Mouse (Mus musculus) CH12F3 (cell line): ENCODE measurements around the gene Gm45753.

ENCODE experiments used
- in situ Hi-C: fragments of 300-500 bp; cut with MboI; formaldehyde crosslinking; loops from 2 replicates; pipeline ENCODE4 v1.14.3; 2020; ENCODE audit warnings: low sequenced_read_pairs

The Gm45753 gene

DNA sequence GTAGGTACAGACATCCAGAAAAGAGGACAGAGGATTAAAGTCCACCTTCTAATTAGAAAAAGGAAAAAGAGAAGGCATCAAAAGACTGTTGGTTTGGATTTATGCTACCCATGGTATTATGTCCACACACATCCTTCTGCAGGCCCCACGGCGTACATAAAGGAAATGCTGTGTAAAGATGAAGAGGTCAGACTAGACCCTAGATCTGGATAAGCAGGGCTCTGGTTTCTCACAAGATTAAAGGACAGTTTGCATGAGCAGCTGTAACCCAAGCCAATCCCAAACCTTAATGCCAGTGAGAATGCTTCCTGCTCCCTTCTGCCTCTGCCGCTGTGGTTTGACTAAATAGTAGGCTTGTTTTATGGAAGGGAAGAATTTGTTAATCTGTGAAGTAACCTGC lies 30.8 kb downstream of the Gm45753 start:
- in situ Hi-C loops, result no loop called here

DNA sequence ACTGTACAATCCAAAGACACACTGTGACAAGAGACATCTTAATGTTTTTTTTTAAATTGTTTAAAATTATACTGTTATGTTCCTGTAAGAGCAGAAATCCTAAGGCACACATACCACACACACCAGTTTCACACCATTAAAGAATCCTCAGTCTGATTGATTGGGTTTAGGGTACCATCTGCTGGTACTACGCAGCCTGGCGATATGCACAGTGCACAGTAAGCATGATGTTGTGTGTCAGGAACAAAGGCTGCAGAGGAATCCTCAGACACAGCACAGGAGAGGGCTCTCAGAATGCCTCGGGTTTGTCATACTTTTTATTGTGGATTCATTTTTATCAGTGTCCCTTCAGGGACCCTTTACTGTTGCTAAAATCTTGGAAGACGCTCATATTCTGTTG lies 33.9 kb downstream of the Gm45753 start:
- in situ Hi-C loops, result no loop called here

DNA sequence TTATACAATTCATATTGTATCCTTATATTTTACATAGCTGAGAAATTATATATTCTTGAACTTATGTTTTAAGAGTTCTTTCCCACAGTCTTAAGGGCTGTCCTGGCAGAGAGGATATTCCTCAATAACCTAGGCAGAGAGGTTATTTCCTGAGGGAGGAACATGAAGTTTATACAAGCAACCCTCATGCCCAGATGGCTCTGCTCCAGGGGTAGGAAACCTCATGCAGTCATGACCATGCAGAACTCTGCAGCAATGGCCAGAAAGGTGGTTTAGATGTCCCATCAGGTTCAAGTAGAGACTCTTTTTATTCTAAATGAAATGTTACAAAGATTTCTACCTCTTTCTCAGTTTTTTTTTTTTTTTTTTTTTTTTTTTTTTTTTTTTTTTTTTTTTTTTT lies 39.2 kb downstream of the Gm45753 start:
- in situ Hi-C loops, result no loop called here

DNA sequence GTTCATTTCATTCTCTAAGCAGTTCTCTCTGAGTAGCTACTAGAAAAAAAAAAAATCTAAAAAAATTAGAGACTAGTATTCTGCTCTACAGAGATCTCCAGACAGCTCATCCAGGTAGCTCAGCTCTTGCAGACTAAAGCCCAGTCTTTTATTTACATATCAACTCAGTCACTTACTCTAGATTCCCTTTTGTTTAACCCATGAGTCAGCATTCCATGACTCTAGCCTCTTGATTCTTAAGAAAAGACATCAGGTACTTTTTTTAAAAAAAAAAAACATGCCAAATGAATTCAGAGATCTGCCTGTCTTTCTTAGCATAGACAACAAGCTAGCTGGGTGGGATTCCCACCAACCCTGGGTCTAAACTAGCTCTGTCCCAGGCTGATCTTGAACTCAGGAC lies 39.8 kb downstream of the Gm45753 start:
- in situ Hi-C loops, result no loop called here

DNA sequence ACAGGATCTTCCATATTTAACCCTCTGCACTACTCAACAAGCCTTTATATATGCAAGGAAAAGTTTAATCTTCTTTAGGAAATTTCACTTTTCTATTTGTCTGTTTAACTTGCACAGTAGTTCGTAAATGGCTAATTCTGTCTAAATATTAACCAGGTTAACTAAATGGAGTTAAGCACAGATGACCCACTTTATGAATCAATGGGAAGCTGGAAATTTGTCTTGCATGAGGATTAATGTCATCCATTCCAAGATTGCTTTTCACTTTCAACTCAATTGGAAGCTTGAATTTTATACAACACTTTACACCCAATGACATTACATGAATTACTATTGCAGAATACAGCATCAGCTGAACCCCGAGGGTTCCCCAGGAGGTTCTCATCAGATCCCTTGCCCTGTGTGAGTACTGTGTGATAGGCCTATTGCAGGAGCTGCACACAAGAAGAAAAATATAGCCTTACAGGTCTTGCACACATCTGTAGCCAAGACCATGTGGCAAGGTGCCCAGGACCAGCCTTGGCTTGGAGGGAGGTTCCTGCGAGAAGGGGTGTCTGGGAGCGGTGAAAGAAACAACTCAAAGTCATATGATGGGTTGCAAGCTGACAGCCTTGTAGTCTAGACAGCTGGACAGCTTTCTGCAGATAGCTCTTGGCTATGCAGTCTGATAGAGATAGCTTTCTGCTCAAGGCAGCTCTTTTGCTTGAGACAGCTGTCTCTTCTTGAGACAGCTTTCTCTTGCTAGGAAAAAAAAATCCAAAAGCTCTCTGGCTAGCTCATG lies 40.5 kb downstream of the Gm45753 start:
- in situ Hi-C loops, result no loop called here

DNA sequence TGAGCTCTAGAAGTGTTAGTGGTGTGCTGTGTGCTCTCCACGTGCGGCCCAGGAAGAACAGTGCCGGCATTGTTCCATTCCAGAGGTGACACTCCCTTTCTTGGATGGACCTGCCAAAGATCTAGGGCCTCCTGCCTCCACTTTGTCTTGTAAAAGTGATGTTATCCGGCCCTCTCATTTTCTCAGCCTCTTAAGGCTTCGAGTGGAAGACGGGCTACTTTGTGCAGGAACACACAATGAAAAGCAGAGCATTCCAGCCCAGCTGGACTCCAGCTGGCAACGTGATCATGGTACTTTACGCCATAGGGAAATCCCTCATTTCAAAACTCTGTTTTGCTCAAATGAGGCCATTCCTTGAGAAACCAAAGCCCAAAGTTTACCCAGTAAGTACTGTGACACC lies 41.3 kb downstream of the Gm45753 start:
- in situ Hi-C loops, result no loop called here

DNA sequence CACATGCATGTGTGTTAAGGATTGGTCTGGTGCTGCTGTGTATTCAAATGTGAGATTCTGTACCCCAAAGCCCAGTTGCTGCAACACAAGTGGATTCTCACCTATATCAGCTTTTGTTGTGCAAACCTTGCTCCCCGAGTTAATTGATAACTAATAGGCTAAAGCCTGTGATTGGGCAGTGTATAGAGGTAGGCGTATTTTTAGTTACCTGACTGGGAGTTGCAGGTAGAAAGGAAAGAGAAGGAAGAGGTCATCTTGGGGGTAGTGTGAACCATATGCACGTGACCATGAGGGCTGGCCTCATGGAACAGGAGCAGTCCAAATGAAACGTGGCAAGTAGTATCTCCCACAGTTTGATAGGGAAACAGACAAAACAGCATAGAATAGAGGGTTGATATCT lies 43.3 kb downstream of the Gm45753 start:
- in situ Hi-C loops, result no loop called here

DNA sequence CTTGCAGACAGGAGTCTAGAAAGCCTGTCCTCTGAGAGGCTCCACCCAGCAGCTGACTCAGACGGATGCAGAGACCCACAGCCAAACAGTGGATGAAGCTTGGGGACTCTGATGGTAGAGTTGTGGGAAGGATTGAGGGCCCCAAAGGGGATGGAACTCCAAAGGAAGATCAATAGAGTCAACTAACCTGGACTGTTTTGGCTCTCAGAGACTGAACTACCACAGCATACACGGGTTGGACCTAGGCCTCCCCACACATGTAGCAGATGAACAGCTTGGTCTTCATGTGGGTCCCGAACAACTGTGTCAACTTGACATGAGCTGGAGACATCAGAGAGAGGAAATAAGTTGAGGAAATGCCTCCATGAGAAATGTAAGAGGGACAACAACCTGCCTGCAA lies 45.4 kb downstream of the Gm45753 start:
- in situ Hi-C loops, result no loop called here

DNA sequence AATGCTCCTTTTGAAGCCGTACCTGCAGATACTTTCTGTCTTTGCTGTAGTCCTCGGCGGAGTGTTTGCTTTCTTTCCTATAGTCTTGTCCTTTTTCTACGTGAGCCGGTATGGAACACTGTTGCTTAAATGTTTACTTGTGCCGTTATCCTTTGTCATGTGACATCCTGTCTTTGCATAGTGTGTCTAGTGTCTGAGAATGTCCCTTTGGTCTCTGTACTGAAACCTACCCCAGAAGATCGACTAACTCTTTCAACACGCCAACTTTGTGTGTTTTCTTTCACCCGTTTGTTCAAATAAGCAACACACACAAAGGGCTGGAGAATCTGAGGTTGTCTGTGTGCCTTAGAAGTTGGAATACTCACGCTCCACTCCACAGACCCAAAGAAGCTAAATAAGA lies 46.3 kb downstream of the Gm45753 start, which contains the start of gene F11:
Gene F11, minus strand, starts transcription at position 112 of the 400 bp plus-strand sequence.
- in situ Hi-C loops, result no loop called here

DNA sequence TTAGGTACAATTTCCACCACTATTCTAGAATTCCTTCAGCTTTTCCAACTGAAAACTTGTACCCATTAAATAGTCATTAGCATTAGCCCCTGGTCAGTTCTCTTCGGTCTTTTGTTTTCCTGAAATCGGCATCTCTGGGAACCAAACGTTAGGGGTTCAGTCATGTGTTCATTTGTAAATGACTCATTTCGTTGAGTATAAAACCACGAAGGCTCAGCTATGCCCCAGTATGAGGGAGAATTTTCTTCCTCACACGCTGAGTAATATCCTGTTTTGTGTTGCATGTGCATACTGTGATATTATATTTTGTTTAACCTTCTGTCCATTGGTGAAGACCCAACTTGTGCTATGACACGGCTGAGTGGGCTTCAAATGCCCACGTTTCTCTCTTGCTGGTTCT lies 49.8 kb downstream of the Gm45753 start:
- in situ Hi-C loops, result no loop called here

DNA sequence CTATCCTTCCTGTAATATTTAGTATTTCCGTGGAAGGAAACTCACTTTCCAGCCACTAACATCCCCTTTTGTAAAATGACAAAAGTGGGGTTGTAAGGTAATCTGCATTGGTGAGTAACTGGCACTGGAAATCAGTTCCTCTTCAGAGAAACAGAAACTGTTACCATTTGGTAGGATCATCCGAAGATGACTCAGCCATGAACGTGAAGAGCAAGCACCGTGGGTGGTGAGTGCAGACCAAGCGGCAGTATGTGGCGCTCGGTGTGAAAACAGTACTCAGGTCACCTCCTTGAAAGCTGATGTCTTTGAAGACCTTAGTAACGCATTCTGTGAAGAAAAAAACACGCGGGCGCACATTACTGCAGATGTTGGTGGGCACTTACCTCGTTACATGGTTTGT lies 53.2 kb downstream of the Gm45753 start:
- in situ Hi-C loops, result no loop called here

DNA sequence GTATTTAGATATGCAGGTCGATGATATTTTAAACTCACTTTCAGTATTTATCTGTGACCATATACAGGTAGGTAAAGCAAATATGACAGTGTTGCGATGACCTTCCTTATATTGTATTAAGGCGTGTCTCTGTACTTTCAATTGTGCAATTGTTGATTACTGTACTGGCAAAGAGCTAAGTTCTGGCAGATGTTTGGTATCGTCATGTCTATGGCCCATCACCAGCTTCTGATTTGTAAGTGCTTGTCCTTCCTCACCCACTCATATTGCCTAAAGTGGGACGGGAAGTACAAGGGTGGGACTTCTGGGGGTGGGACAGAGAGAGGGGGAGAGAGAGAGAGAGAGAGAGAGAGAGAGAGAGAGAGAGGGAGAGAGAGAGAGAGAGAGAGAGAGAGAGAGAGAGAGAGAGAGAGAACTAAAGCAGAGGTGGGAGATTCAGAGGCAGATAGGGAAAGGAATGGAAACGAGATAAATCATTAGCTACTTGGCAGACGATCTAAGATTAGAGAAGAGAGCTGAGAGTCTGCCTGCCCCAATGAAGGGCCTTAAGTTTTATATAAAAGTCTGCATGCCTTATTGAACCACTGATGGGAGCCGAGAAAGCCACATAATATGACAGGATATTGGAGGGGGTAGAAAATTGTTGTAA lies 53.9 kb downstream of the Gm45753 start:
- in situ Hi-C loops, result no loop called here

DNA sequence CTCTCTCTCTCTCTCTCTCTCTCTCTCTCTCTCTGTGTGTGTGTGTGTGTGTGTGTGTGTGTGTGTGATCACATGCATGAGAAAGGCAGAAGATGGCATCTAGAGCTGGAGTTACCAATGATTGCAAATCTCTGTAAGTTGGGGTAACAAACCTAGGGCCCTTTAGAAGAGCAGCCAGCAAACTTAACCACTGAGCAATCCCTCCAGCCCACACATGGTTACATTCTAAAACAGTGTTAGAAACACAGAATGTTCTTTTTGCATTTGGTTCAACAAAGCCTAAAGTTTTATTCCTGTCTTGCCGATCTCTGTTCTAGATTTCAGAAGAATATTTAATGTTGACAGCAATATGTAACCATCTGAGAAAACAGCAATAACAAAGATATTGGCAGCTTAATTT lies 54.7 kb downstream of the Gm45753 start:
- in situ Hi-C loops, result no loop called here

DNA sequence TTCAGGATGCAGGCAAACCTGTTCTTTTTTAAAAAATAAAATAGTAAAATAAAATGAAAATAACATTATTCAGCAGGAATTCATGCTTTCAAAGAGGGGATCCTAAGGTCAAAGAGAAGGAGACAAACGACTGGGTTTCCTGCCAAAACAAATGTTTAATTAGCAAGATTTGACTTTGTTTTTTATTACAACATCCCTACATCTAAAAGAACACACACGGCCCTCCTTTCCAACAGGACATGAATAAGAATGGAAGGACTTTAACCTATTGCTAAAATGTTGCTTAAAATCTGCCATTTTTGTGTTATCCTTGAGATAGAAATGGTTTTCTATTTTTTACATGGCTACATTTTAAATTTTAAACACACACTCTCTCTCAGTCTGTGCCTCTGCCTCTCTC lies 55.2 kb downstream of the Gm45753 start:
- in situ Hi-C loops, result no loop called here

DNA sequence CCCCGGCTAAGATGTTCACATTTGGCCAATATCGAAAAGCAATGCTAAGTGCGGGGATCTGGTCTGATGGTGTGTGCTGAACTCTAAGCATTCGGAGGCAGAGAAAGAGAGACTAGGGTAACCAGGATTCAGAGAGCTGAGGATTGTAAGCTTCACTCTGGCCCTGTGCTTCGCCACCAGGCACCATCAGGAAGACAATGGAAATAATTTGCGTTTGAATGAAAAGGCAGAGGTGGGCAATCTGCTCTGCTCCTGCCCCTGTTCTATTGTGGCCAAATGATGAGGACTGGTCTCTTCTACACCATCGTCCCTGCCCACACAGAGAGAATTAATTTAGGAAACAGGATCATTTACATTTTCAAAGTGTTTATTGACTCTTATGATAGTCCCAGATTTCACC lies 62.0 kb downstream of the Gm45753 start:
- in situ Hi-C loops, result no loop called here

DNA sequence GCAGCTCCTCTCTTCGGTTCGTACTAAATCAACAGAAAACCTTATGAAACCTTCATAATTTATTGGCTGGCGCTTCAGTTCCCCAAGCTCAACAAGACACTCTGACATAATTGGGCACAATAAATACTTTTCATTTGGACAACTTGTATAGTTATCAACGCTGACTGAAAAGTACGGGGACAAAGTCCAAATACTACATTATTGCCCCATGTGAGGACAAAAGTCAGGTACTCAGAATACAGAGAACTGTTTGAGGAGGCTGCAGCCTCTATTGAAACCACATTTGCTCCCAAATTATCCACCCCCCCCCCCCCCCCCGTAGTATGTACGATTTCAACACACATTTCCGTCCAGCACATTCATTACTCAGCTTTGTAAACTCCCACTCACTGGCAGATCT lies 68.9 kb downstream of the Gm45753 start:
- in situ Hi-C loops, result no loop called here

DNA sequence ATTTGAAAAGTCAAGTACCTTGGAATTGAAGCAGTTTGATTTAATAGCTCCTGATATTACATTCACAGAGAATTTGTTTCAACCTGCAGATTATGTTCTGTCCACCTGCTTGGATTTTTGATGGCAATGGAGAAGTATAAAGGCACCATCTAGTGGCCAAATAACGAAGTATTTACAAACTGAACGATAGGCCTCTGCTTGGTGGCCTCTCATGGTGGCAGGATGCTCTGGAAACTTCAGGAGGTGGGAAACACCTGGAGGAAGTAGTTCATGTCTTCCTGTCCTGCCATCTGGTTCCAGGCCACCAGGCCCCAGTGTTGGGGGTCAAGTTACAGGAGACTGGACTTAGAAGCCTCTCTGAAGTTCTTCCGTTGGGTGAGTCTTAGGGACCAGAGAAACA lies 70.0 kb downstream of the Gm45753 start:
- in situ Hi-C loops, result no loop called here

DNA sequence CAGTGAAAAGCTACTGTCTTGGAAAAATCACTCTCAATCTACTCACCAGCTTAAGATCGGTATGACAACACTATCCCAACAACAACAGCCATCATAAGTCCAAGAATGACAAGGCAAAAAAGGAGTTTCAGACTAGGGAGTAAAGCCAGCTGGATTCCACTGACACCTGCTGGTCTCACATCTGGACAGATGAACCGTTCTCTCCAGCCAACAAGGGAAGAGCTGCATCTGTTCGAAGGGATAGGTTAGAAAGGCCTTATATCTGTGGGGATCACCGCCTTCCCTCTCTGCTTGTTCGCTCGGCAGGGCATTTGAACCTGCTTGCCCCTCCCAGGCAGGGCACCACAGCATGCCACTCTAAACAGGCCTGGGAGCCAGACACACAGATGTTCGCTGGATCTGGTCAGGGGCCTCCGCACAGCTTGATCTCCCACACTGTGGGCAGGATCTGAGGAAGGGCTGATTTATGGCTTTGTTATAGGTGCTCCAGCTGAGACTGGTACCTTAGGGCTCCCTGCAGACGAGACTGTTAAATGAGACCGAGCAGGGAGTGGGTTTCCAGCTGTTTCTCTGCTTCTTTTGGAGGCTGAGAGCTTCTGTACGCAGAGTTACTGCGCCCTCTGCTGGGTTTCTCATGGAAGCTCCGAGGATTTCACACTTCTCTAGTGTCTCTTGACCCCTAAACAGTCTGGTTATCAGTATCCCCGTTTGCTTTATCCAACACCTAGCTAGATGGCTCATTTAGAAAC lies 71.9 kb downstream of the Gm45753 start:
- in situ Hi-C loops, result no loop called here

DNA sequence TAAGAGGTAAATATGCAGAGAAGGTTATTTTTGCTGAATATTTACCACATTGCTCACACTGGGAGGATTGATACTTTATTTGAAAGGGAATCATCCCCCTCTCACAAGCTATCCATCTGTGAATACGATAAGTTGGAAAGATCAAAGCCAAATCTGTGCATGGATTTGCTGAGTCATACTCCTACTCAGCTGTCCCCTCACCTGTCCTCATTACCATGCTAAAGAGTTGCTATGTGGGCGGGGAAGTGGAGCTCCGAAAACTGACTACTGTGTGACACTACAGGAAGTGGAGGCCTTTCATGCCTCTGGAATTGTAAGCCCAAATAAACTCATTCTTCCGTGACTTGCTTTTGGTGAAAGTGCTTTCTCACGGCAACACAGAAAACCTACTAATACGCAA lies 73.0 kb downstream of the Gm45753 start:
- in situ Hi-C loops, result no loop called here

DNA sequence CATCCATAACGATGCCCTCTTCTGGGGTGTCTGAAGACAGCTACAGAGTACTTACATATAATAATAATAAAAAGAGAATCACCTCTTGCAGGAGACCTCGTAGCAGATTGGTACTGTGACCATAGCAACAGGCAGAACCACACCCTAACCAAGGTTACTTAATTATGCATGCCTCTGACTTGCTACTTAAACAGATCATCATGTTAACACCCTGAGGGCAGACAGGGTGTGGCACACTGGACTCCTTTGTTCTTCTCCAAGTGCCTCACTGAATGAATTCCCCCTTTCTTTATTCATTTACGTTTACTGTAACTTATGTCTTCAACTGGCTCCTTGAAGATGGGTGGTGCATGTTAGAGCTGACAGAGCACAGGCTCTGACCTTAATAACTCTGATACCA lies 75.0 kb downstream of the Gm45753 start:
- in situ Hi-C loops, result no loop called here
